Mouse (Mus musculus) brain, embryonic 14.5 days (tissue): ENCODE results near the gene Slco3a1.

ENCODE experiments used
- CTCF ChIP-seq: fragments of 200-500 bp; IDR thresholded peaks from 2 replicates; pipeline ENCODE4 v1.5.1; 2012; ENCODE audit warnings: inconsistent platforms, mild to moderate bottlenecking, moderate library complexity, borderline replicate concordance; ENCODE audit not compliant: insufficient read depth, insufficient read length; ENCODE audit errors: extremely low read depth
- POLR2A ChIP-seq: fragments of 200-500 bp; IDR thresholded peaks from 2 replicates; pipeline ENCODE4 v1.6.1; 2012; ENCODE audit warnings: mild to moderate bottlenecking, inconsistent platforms, borderline replicate concordance; ENCODE audit not compliant: poor library complexity, insufficient read depth, insufficient read length, severe bottlenecking; ENCODE audit errors: extremely low read depth

GRCm38 (mm10) chr7:74519386-74519785, 35.2 kb downstream of the Slco3a1 start:
- TF ChIP-seq CTCF (no peak), POLR2A (no peak)
